Mouse (Mus musculus): ENCODE results near the gene Wsb1.
"Not testable (repeated sequence)": the region's sequence is repeated elsewhere in the genome, so short reads cannot be mapped to it uniquely, and the experiment has no call there.

Gene Wsb1

GRCm38 (mm10) chr11:79264376-79264775, 9.9 kb upstream of the Wsb1 start:
- no peak for DNase-seq (ENCODE audit: low spot score)

- DNase-seq (ENCODE audit: low spot score), result not testable (repeated sequence)
Observed at GRCm38 (mm10) chr11:79260126-79260525, 5.7 kb upstream of the Wsb1 start.

GRCm38 (mm10) chr11:79258738-79259137, 4.3 kb upstream of the Wsb1 start:
- no peak for DNase-seq (ENCODE audit: low spot score)

- DNase-seq (ENCODE audit: low spot score), result peak; percentile 41
Observed at GRCm38 (mm10) chr11:79253542-79254390, 705 bp downstream of the Wsb1 start.

GRCm38 (mm10) chr11:79252881-79253541, 1.5 kb downstream of the Wsb1 start:
- DNase-seq (ENCODE audit: low spot score), result peak; percentile 50

- no peak for DNase-seq (ENCODE audit: low spot score)
Observed at GRCm38 (mm10) chr11:79239024-79239423, 15.4 kb downstream of the Wsb1 start.

- DNase-seq (ENCODE audit: low spot score), result no peak
Observed at GRCm38 (mm10) chr11:79238398-79238752, 16.1 kb downstream of the Wsb1 start.

- DNase-seq (ENCODE audit: low spot score), result no peak
Observed at GRCm38 (mm10) chr11:79237644-79238397, 16.6 kb downstream of the Wsb1 start.

GRCm38 (mm10) chr11:79230251-79230570, 24.3 kb downstream of the Wsb1 start:
- no peak for DNase-seq (ENCODE audit: low spot score)

- DNase-seq (ENCODE audit: low spot score), result no peak
Observed at GRCm38 (mm10) chr11:79229561-79230250, 24.8 kb downstream of the Wsb1 start.

GRCm38 (mm10) chr11:79229057-79229504, 25.4 kb downstream of the Wsb1 start:
- no peak for DNase-seq (ENCODE audit: low spot score)

GRCm38 (mm10) chr11:79228089-79228488, 26.4 kb downstream of the Wsb1 start:
- DNase-seq (ENCODE audit: low spot score), result no peak

GRCm38 (mm10) chr11:79225371-79226155, 28.9 kb downstream of the Wsb1 start:
- DNase-seq (ENCODE audit: low spot score), result no peak

GRCm38 (mm10) chr11:79224562-79225280, 29.8 kb downstream of the Wsb1 start:
- DNase-seq (ENCODE audit: low spot score), result peak; percentile 74

GRCm38 (mm10) chr11:79223420-79223819, 31.1 kb downstream of the Wsb1 start:
- DNase-seq (ENCODE audit: low spot score), result no peak

- DNase-seq (ENCODE audit: low spot score), result no peak
Observed at GRCm38 (mm10) chr11:79222661-79223060, 31.8 kb downstream of the Wsb1 start.

- no peak for DNase-seq (ENCODE audit: low spot score)
Observed at GRCm38 (mm10) chr11:79221641-79222040, 32.8 kb downstream of the Wsb1 start.

GRCm38 (mm10) chr11:79218936-79219626, 35.4 kb downstream of the Wsb1 start:
- DNase-seq (ENCODE audit: low spot score), result no peak

GRCm38 (mm10) chr11:79218061-79218460, 36.4 kb downstream of the Wsb1 start:
- DNase-seq (ENCODE audit: low spot score), result no peak

GRCm38 (mm10) chr11:79217133-79217532, 37.3 kb downstream of the Wsb1 start:
- DNase-seq (ENCODE audit: low spot score), result no peak
